Mouse (Mus musculus): Measurements from ENCODE around the gene Susd2. TPM values are rescaled to one million over a fixed set of nuclear protein-coding genes. Genes with fewer than 3 reads are reported as not detected.

Susd2 gene
- total RNA-seq (2014; fragmentation: Nextera tagmentation) (2.3 and 4.8 TPM in 2 replicates), total RNA-seq (2017) (0.69 and 0.94 TPM in 2 replicates)

GRCm38 (mm10) chr10:75643741-75644343 lies at the start of gene Susd2:
Susd2 (minus strand) TSS chr10:75644008.
- peak; percentile 66 for ATAC-seq (replicated peaks; ENCODE audit: low FRiP score, low TSS enrichment, poor library complexity, severe bottlenecking)

- ATAC-seq (replicated peaks; ENCODE audit: low FRiP score, low TSS enrichment, poor library complexity, severe bottlenecking): no peak
Observed at GRCm38 (mm10) chr10:75688598-75688997, 44.8 kb upstream of the Susd2 start.

DNA sequence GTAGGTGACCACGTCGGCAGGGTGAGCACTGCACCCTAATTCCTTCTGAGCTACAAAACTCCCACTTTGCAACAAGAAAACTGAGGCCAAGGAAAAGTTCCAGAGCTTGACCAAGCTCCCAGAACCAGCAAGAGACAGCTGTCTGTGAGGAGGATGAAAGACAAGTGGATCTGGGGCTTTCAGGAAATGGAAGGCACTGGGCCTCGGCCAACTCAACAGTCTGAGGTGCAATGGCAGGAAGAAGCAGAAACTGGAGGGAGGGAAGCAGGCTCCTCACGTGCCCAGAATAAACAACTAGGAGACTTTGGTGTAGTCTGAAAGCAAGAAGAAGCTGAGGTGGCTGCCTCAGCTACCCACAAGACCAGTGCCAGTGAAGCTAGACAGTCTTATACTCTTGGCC lies 42.9 kb upstream of the Susd2 start:
- ATAC-seq (replicated peaks; ENCODE audit: low FRiP score, low TSS enrichment, poor library complexity, severe bottlenecking): no peak

- no peak for ATAC-seq (replicated peaks; ENCODE audit: low FRiP score, low TSS enrichment, poor library complexity, severe bottlenecking)
Observed at GRCm38 (mm10) chr10:75684035-75685004, 40.5 kb upstream of the Susd2 start.

DNA sequence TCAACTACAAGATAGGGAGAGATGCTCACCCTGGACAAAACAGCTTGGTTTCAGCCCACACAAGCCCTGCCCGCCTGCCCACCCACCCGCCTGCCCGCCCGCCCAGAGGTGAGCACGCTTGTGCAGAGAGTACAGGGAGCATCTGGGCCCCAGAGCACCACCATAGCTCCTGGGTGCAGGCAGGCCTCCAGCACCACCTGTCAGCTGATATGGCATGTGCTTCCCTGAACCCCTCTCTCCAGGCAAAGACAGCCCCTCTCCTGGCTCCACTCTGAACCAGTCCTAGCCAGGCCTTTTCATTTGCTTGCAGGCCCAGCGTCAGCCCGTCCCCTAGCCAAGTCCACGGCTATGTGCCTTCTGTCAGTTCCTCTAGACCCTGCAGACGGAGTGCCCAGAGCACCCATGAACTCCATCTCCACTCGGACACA lies 36.8 kb upstream of the Susd2 start:
- no peak for ATAC-seq (replicated peaks; ENCODE audit: low FRiP score, low TSS enrichment, poor library complexity, severe bottlenecking)

DNA sequence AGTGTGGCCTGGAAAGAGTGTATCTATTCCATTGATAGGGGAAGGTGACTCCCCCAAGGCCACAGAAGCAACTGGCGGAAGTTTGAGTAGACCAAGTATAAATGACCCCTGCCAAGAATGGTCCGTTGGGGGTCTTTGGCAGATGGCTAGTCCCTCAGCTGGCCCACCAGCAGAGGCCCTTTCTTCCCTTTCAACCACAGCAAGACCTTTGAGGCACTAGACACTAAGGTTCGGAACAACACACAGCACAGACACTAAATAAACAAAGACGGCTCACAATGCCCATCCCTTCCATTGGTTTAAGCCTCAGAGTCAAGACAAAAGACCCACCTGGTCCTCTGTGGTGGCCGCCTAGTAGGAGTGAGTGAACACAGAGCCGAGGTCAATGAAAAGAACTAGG lies 35.4 kb upstream of the Susd2 start:
- no peak for ATAC-seq (replicated peaks; ENCODE audit: low FRiP score, low TSS enrichment, poor library complexity, severe bottlenecking)

- no peak for ATAC-seq (replicated peaks; ENCODE audit: low FRiP score, low TSS enrichment, poor library complexity, severe bottlenecking)
Observed at GRCm38 (mm10) chr10:75677989-75678388, 34.2 kb upstream of the Susd2 start.

DNA sequence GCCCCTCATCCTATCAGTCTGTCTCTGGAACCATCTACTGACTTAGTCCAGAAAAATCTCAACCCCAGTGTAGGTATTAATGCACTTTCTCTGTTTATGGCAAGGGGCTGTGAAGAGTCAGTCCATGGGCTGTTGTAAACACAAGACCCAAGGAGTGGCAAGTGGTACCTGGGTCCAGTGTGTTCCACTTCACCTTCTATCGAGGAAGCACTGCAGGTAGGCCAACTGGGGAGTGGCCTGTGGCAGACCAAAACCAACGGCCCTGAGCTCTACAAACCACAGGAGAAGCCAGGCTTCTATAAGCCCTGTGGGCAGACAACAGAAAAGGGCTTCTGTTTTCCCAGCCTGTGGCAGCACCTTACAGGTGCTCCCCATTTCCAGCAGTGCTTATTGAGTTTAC lies 33.8 kb upstream of the Susd2 start:
- no peak for ATAC-seq (replicated peaks; ENCODE audit: low FRiP score, low TSS enrichment, poor library complexity, severe bottlenecking)

DNA sequence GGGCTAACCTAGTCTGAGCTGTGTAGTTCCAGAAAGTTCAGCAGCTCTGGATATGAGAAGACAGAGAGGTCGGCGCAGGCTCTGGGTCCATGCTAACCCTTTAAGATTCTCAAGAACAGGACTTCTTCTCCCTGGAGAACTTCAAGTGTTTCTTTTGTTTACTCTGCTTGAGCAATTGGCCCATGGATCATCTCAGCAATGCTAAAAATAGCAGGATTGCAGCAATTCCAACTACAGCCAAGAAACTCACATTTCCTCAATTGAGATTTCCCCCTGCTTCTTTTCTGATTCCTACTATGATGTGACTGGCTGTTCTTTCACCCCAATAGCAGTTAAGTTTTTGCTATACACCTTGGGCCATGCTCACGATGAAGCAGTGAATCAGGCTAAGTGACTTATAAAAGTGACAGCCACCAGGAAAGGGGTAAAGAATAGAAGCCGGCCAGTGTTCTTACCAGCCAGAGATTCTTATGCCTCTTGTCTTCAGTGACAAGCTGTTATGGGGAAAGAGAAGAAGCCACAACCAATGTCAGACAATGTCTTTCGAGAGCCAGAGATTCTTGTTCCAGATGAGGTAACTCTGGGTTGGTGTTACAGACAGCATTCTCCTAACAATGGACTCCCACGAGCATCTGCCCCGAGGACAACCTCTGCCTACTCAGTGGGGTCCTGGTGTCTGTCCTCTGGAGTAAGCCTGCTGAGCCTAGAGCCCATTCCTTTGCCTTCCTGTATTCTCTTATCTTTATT lies 33.2 kb upstream of the Susd2 start:
- no peak for ATAC-seq (replicated peaks; ENCODE audit: low FRiP score, low TSS enrichment, poor library complexity, severe bottlenecking)

DNA sequence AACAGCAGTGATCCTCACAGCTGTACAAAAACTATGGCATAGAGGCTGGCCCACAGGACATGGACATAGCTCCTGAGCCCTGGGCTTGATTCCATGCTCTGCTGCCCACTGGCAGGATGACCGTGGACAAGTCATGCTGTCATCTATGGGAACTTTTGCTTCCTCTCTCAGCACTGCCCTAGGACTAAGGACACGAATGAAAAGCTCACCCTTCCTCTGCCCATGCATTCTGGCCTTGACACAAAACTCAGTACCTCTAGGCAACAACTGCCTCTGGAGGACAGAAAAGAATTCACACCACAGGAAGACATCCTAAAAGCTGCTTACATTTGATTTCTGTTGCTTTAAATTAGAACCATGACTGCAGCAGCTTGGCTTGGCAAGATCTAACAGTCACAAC lies 32.5 kb upstream of the Susd2 start:
- ATAC-seq (replicated peaks; ENCODE audit: low FRiP score, low TSS enrichment, poor library complexity, severe bottlenecking): no peak

GRCm38 (mm10) chr10:75675594-75675993 lies 31.8 kb upstream of the Susd2 start:
- ATAC-seq (replicated peaks; ENCODE audit: low FRiP score, low TSS enrichment, poor library complexity, severe bottlenecking): no peak

DNA sequence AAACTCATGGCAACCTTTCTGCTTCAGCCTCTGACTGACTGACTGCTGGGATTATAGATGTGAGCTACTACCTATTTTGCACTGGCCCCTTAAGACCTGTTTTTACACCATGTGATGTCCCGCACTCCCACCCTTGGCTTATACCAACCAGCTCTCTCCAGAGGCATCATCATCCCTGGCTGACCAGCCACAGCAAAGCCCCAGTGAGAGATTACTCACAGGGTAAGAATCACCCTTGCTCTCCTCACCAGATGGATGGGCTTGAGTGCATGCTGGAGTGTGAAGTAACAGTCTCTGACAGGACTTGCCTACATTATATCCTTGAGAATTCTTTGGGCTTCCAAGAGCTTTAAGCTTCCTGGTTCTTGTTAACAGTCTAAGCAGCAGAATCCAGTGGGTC lies 26.1 kb upstream of the Susd2 start:
- ATAC-seq (replicated peaks; ENCODE audit: low FRiP score, low TSS enrichment, poor library complexity, severe bottlenecking): no peak

DNA sequence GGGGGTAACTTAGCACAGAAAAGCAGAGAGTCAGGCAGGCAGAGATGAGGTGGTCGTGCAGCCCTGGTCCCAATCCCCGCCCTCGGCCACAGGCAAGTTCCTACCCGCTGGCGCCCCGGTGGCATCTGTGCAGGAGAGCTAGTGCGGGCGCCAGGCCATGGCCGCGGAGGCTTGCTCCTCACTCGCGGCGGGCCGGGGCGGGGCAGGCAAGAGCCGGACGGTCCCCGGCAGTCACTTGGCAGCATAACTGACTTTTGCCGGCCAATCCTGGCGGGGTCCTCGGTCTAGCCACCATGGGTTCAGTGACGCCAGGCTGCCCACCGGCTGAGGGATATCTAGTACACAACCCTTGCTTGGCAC lies 24.1 kb upstream of the Susd2 start:
- peak; percentile 69 for ATAC-seq (replicated peaks; ENCODE audit: low FRiP score, low TSS enrichment, poor library complexity, severe bottlenecking)

GRCm38 (mm10) chr10:75667115-75667910 lies 23.5 kb upstream of the Susd2 start:
- ATAC-seq (replicated peaks; ENCODE audit: low FRiP score, low TSS enrichment, poor library complexity, severe bottlenecking): peak; percentile 54

DNA sequence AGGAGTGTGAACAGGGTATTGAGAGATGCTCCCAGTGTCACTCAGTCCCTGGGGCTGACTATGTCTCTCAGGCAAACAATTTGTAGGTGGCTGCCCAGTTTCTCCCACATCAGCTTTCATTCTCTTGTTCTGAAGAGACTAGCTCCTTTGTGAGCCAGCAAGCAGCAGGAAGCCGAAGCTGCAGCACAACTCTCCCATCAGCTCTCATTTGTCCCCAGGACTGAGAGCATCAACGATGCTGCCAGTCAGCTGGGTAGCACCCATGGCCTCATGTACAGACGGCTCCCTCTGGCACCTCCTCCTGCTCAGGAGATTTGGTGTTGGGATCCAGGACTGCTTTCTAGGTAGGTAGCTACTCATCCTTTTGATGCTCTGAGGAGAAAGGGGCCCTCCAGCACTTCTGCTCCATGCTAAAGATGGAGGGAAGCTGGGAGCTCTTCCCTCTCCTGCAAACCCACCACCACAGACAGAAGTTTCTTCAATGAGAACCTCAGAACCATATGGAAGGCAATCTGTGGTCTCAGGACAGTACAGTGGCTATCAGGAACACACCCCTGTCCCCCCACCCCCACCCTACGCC lies 22.7 kb upstream of the Susd2 start:
- ATAC-seq (replicated peaks; ENCODE audit: low FRiP score, low TSS enrichment, poor library complexity, severe bottlenecking): no peak

DNA sequence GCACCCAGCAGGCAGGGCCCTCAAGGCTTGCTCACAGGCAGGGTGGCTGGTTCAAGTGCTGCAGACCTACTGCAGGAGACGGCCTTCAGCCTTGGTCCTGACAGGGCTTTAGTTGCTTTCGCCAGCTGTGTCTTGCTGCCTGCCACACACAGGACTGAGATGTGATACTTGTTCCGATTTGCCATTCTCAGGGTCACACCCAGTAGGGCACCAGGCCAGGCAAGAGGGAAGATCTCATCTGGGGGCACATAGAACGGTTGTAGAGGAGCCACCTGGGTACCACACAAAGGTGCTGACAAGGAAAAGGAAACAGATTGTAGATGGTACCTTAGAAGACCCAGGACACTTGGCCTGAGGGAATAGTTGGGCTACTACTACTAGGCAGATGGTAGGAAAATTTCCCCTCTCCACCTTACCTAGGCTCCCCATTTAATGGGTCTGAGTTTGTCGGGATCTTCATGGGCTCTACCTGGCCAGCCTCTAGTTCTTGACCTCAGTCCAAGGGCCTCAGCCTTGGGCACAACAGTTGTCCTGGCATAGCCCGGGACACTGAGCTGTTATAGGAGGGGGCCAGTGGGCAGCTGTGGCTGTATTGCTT lies 21.0 kb upstream of the Susd2 start:
- ATAC-seq (replicated peaks; ENCODE audit: low FRiP score, low TSS enrichment, poor library complexity, severe bottlenecking): no peak

GRCm38 (mm10) chr10:75662575-75662974 lies 18.8 kb upstream of the Susd2 start:
- ATAC-seq (replicated peaks; ENCODE audit: low FRiP score, low TSS enrichment, poor library complexity, severe bottlenecking): no peak

- no peak for ATAC-seq (replicated peaks; ENCODE audit: low FRiP score, low TSS enrichment, poor library complexity, severe bottlenecking)
Observed at GRCm38 (mm10) chr10:75661876-75662275, 18.1 kb upstream of the Susd2 start.

- ATAC-seq (replicated peaks; ENCODE audit: low FRiP score, low TSS enrichment, poor library complexity, severe bottlenecking): no peak
Observed at GRCm38 (mm10) chr10:75661381-75661780, 17.6 kb upstream of the Susd2 start.

All from megakaryocyte-erythroid progenitor cell, adult 5-6 weeks (primary cell).